Mouse (Mus musculus) ovary, postnatal 14 days (tissue): ENCODE data around the gene Tom1l2.

ENCODE experiments used
- DNase-seq: peaks from one replicate; pipeline ENCODE4 v3.0.0; 2022; ENCODE audit warnings: low spot score

Gene Tom1l2

GRCm38 (mm10) chr11:60202710-60203638 lies 149.7 kb downstream of the Tom1l2 start:
- DNase-seq = no peak

GRCm38 (mm10) chr11:60200384-60200783 lies 152.3 kb downstream of the Tom1l2 start:
- DNase-seq = no peak

- peak; percentile 94 for DNase-seq
Observed at GRCm38 (mm10) chr11:60199702-60200184, 153.0 kb downstream of the Tom1l2 start.

GRCm38 (mm10) chr11:60198651-60199050 lies 154.1 kb downstream of the Tom1l2 start:
- DNase-seq = no peak

- no peak for DNase-seq
Observed at GRCm38 (mm10) chr11:60197998-60198619, 154.6 kb downstream of the Tom1l2 start.

GRCm38 (mm10) chr11:60196344-60196743 lies 156.4 kb downstream of the Tom1l2 start:
- no peak for DNase-seq

GRCm38 (mm10) chr11:60195108-60195507 lies 157.6 kb downstream of the Tom1l2 start:
- DNase-seq = no peak

- no peak for DNase-seq
Observed at GRCm38 (mm10) chr11:60193556-60193955, 159.1 kb downstream of the Tom1l2 start.

GRCm38 (mm10) chr11:60192534-60192933 lies 160.2 kb downstream of the Tom1l2 start:
- no peak for DNase-seq

- DNase-seq = no peak
Observed at GRCm38 (mm10) chr11:60190055-60190641, 162.6 kb downstream of the Tom1l2 start.

- DNase-seq = no peak
Observed at GRCm38 (mm10) chr11:60189501-60190040, 163.1 kb downstream of the Tom1l2 start.

- no peak for DNase-seq
Observed at GRCm38 (mm10) chr11:60188275-60188853, 164.3 kb downstream of the Tom1l2 start.

GRCm38 (mm10) chr11:60187070-60187469 lies 165.6 kb downstream of the Tom1l2 start:
- no peak for DNase-seq

- no peak for DNase-seq
Observed at GRCm38 (mm10) chr11:60185396-60186231, 167.1 kb downstream of the Tom1l2 start.

- DNase-seq = no peak
Observed at GRCm38 (mm10) chr11:60184346-60185325, 168.1 kb downstream of the Tom1l2 start.

- DNase-seq = no peak
Observed at GRCm38 (mm10) chr11:60182741-60183140, 170.0 kb downstream of the Tom1l2 start.

- DNase-seq = no peak
Observed at GRCm38 (mm10) chr11:60182116-60182670, 170.5 kb downstream of the Tom1l2 start.

- DNase-seq = peak; percentile 63
Observed at GRCm38 (mm10) chr11:60178506-60178905, 174.2 kb downstream of the Tom1l2 start.

GRCm38 (mm10) chr11:60178005-60178404 lies 174.7 kb downstream of the Tom1l2 start:
- DNase-seq = no peak
